ENCODE assay signal across 18 mouse cellular contexts in the genomic region with DNA sequence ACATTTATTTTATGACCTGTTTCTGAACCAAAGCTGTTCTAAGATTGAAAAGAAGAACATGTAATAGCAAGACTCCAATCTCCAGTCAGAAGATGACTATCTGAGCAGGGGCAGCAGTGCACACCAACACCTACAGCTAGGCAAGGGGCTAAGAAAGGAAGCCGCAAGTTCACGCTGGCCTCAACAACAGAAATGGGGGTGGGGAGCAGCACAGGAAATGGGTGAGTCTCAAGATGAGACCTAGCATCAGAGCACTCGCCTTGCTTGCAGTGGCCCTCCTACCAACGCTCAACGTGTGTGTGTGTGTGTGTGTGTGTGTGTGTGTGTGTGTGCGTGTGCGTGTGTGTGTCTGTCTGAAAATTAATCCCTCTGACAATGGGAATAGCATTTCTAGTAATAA. TPM values are rescaled to one million over a fixed set of nuclear protein-coding genes. Genes with fewer than 3 reads are reported as not detected.
DNase-seq lines count a peak whose midpoint lies in the region; ATAC-seq and TF ChIP-seq lines count a peak whose summit lies in the region.
"Had no signal": no experiment of that assay in that cellular context is flagged by ENCODE, and none has a peak within 500 bp of the region (broad histone marks: within the 10 kb centered on the region; RNA-seq: fewer than 3 reads in every experiment).

No protein-coding gene starts in this region.

- no peak for TF ChIP-seq POLR2A in lung, adult 2 months (IDR thresholded peaks at IDR 0.05; ENCODE audit: borderline replicate concordance, extremely low read depth, low read depth, low read length)

- no peak for TF ChIP-seq CTCF in lung, adult 2 months (IDR thresholded peaks at IDR 0.05; ENCODE audit: insufficient read depth, low read length)

- WGBS in lung, adult 2 months = 64% methylated on average over 7 of the region's 7 CpGs

- ATAC-seq in neutrophil, adult 5-6 weeks (ENCODE audit: extremely low read depth, insufficient number of reproducible peaks, low FRiP score, poor library complexity, severe bottlenecking) = peak; percentile 36; the same call in 1 of the 2 replicates
- ATAC-seq: forebrain, embryonic 14.5 days had no signal

- no peaks in the 10 kb centered on the region for H3K4me1 ChIP-seq in lung, adult 2 months (ENCODE audit: control insufficient read depth, insufficient read depth, low read length)
- H3K4me1 ChIP-seq: heart, embryonic 12.5 days; kidney, embryonic 15.5 days; limb, embryonic 12.5 days; liver, embryonic 15.5 days; midbrain, embryonic 12.5 days had no signal

- H3K4me3 ChIP-seq in lung, adult 2 months (replicated peaks; ENCODE audit: extremely low read depth, low read depth, low read length) = no peak overlapping the region
- H3K4me3 ChIP-seq: erythroblast, embryonic 14.5 days; heart, embryonic 12.5 days; kidney, embryonic 15.5 days; limb, embryonic 12.5 days; liver, embryonic 15.5 days; midbrain, embryonic 12.5 days had no signal

- DNase-seq in lung, postnatal 4 days = peak; percentile 24 to 37
- no peak for DNase-seq in lung, adult 2 months
- DNase-seq in T-cell, adult 2 months (ENCODE audit: low spot score) = peak; percentile 87
- peak; percentile 72 to 86 for DNase-seq in thymus, postnatal 36 days
- no peak for DNase-seq in adrenal gland, adult (ENCODE audit: inconsistent age in 2 of 2, low spot score in 1 of 2)
- no peak for DNase-seq in ovary, adult 18-20 months (ENCODE audit: low spot score)
- no peak for DNase-seq in adrenal gland, postnatal 36 days
- DNase-seq: adrenal gland, postnatal 14 days; cerebellum, adult 8-10 months; right cerebral cortex, adult 18-20 months had no signal

RNA-seq across cellular contexts. Expression of a gene that starts 16.0 kb away (rescaled TPM):
- 4.2 and 5.1 TPM in 2 replicates for polyA plus RNA-seq in lung, adult 2 months (2012; rRNA removed)
- 103 and 121 TPM in 2 replicates for total RNA-seq in neutrophil, adult 5-6 weeks (2017)
- 10 to 100 TPM; 36.9 to 39.9 TPM for total RNA-seq in adrenal gland, postnatal 36 days (2021)

Comparison
In these comparisons a context has a peak if more than half of its experiments do, and no peak if none do; other contexts are left out.
1. DNase-seq: peak in lung, postnatal 4 days (2 of 2), T-cell, adult 2 months (single experiment) and thymus, postnatal 36 days (2 of 2); none in lung, adult 2 months (single experiment), adrenal gland, adult (0 of 2), ovary, adult 18-20 months (single experiment) and adrenal gland, postnatal 36 days (0 of 2).